Mouse (Mus musculus) right cerebral cortex, postnatal 36 days (tissue): Measurements from ENCODE around the gene Senp3.
"Not testable (repeated sequence)": the region's sequence is repeated elsewhere in the genome, so short reads cannot be mapped to it uniquely, and the experiment has no call there.

Experiments used
- DNase-seq, 2 experiments: peaks; one replicate each; pipeline ENCODE4 v3.0.0; 2022; ENCODE audit warnings: low spot score in 2 of 2, mixed read lengths in 1 of 2

Senp3 gene

GRCm38 (mm10) chr11:69655264-69656064 is 26.4 kb downstream of the Senp3 start, which contains the start of gene Sox15:
Gene Sox15 (plus strand): TSS chr11:69655314.
- peak; percentile 50 to 57 for DNase-seq

- no peak for DNase-seq
Measured at GRCm38 (mm10) chr11:69654760-69655159, 27.1 kb downstream of the Senp3 start.

GRCm38 (mm10) chr11:69653399-69653798 is 28.5 kb downstream of the Senp3 start:
- DNase-seq: no peak

GRCm38 (mm10) chr11:69645860-69646259 is 36.0 kb downstream of the Senp3 start:
- DNase-seq: no peak

- no peak for DNase-seq
Measured at GRCm38 (mm10) chr11:69635471-69635870, 46.4 kb downstream of the Senp3 start.

GRCm38 (mm10) chr11:69633128-69633866 is 48.6 kb downstream of the Senp3 start:
- DNase-seq: peak in 1 of 2 experiments; percentile 26

DNA sequence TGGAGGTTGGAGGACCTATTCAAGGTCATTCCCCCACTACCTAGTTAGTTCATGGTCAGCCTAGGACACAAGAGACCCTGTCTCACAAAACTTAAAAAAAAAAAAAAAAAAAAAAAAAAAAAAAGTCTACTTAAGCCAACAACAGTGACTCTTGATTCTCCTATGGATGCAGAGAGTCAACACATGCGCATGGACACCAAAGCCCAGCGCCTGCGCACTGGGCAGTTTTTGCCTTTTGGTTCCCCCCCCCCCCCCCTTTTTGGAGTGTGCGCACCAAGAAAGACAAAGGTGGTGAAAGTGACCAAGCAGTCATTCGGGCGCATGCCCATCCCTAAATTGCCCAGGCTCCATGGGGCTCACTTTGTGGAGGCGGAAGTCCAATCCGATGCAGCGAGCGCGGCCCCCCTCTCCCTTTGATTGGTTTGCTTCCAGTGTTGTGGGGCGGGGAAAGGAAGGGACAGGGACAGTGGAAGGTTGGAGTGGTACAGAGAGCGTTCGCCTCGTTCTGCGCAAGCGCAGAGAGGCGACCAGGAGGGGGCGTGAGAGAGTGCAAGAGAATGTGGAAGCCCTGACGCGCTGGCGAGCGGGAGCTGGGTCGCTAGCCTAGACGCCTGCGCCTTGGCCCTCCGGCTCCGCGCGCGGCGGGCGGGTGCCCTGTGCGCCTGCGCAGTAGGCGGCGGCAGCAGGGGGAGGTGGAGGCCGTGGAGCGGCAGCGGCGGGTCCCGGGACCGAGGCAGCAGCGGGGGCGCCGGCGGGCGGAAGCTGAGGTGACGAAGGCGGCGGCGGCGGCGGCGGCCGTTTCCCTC is 49.4 kb downstream of the Senp3 start, which contains the start of gene Fxr2:
Fxr2 (plus strand) TSS at position 707 of the 806 bp plus-strand sequence.
- DNase-seq: peak; percentile 100

- no peak for DNase-seq
Measured at GRCm38 (mm10) chr11:69629802-69630201, 52.1 kb downstream of the Senp3 start.

GRCm38 (mm10) chr11:69628286-69628685 is 53.6 kb downstream of the Senp3 start:
- DNase-seq: peak; percentile 41 to 42

DNA sequence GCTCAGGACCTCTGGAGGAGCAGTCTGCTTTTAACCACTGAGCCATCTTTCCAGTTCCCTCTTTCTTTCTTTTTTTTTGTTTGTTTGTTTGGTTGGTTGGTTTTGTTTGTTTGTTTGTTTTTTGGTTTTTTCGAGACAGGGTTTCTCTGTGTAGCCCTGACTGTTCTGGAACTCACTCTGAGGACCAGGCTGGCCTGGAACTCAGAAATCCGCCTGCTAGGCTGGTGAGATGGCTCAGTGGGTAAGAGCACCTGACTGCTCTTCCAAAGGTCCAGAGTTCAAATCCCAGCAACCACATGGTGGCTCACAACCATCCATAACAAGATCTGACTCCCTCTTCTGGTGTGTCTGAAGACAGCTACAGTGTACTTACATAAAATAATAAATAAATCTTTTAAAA is 57.5 kb downstream of the Senp3 start:
- DNase-seq: not testable (repeated sequence)
